Mouse (Mus musculus) left cerebral cortex, postnatal 4 days (tissue): ENCODE measurements around the gene Psmf1. TPM values are rescaled to one million over a fixed set of nuclear protein-coding genes. Genes with fewer than 3 reads are reported as not detected.

ENCODE experiments used
- total RNA-seq, 2 experiments: library from RNA; stranded (reverse); gene quantifications; 2 replicates each; pipeline ENCODE4 v1.2.3; 2021

The Psmf1 gene
- total RNA-seq, 2 experiments from 2014 or later = 45.1 to 47.8 TPM

Other genes with a start within 250 kb of the Psmf1 start
- gene Fkbp1a, start 201.7 kb downstream of the Psmf1 start, total RNA-seq = 100 to 1,000 TPM; 481 to 486 TPM
- gene Sdcbp2, start 171.6 kb downstream of the Psmf1 start, total RNA-seq = 1 to 10 TPM; 1.2 TPM
- 10 to 100 TPM; 80.0 to 84.0 TPM for gene Snph, start 111.6 kb downstream of the Psmf1 start, total RNA-seq
- gene Rad21l, start 75.7 kb downstream of the Psmf1 start, total RNA-seq = under 1 TPM; 0.60 to 0.99 TPM
- 10 to 100 TPM; 29.3 to 30.3 TPM for gene Tmem74b, start 42.2 kb downstream of the Psmf1 start, total RNA-seq
- not detected for gene Rspo4, start 98.7 kb upstream of the Psmf1 start, total RNA-seq
- not detected for gene Angpt4, start 167.0 kb upstream of the Psmf1 start, total RNA-seq
- gene Fam110a, start 236.0 kb upstream of the Psmf1 start, total RNA-seq = 10 to 100 TPM; 19.0 to 20.5 TPM